Mouse (Mus musculus) MEL (cell line): ENCODE data around the gene Smim24. TPM values are rescaled to one million over a fixed set of nuclear protein-coding genes. Genes with fewer than 3 reads are reported as not detected.
A peak's percentile ranks its signal among the peaks of the same experiment; 100 is the strongest.

Source experiments
- DNase-seq: peaks from one replicate; pipeline ENCODE4 v3.0.0; 2011; ENCODE audit warnings: low read depth, low spot score
- H3K27ac ChIP-seq: 2 replicates; pipeline ENCODE4 v1.5.1; 2012; ENCODE audit warnings: low read depth, mild to moderate bottlenecking, control low read depth, low read length, moderate library complexity; ENCODE audit not compliant: control insufficient read depth
- H3K27me3 ChIP-seq, 2 experiments: fragments of 150-350 bp in 1 of 2; sonication (generic) in 1 of 2; 2 replicates each; pipeline ENCODE4 v1.6.1; 2012; ENCODE audit warnings: low read length in 2 of 2, mild to moderate bottlenecking in 2 of 2, improper control_type of control experiment in 1 of 2, moderate library complexity in 1 of 2; ENCODE audit not compliant: insufficient read depth in 2 of 2, control insufficient read depth in 1 of 2
- H3K36me3 ChIP-seq, 2 experiments: 2 replicates each; pipeline ENCODE4 v1.6.1; 2012 to 2014; ENCODE audit warnings: low read length in 2 of 2, improper control_type of control experiment in 1 of 2, inconsistent platforms in 1 of 2, mild to moderate bottlenecking in 1 of 2; ENCODE audit not compliant: insufficient read depth in 2 of 2, control insufficient read depth in 1 of 2
- H3K4me1 ChIP-seq, 2 experiments: fragments of 150-350 bp in 1 of 2; sonication (generic) in 1 of 2; 2 replicates each; pipeline ENCODE4 v1.6.1; 2012; ENCODE audit warnings: low read length in 2 of 2, improper control_type of control experiment in 1 of 2, mild to moderate bottlenecking in 1 of 2; ENCODE audit not compliant: insufficient read depth in 2 of 2, control insufficient read depth in 1 of 2
- H3K4me3 ChIP-seq, 2 experiments: fragments of 150-350 bp in 1 of 2; sonication (generic) in 1 of 2; 2 replicates each; pipeline ENCODE4 v1.5.1; 2012; ENCODE audit warnings: low read depth in 2 of 2, low read length in 2 of 2, mild to moderate bottlenecking in 2 of 2, moderate library complexity in 2 of 2, control low read depth in 1 of 2, improper control_type of control experiment in 1 of 2; ENCODE audit not compliant: control insufficient read depth in 1 of 2, insufficient read depth in 1 of 2
- H3K79me2 ChIP-seq: 2 replicates; pipeline ENCODE4 v1.6.1; 2012; ENCODE audit warnings: mild to moderate bottlenecking, low read length, moderate library complexity; ENCODE audit not compliant: control insufficient read depth, poor library complexity, insufficient read depth
- H3K9ac ChIP-seq: 2 replicates; pipeline ENCODE4 v1.6.1; 2012; ENCODE audit warnings: low read depth, mild to moderate bottlenecking, control low read depth, low read length, moderate library complexity; ENCODE audit not compliant: control insufficient read depth, poor library complexity, severe bottlenecking
- H3K9me3 ChIP-seq: fragments of 150-350 bp; sonication (generic); replicated peaks from 2 replicates; pipeline ENCODE4 v1.6.1; 2012; ENCODE audit warnings: mild to moderate bottlenecking, low read length, improper control_type of control experiment, moderate library complexity; ENCODE audit not compliant: insufficient read depth
- CHD1 ChIP-seq: IDR thresholded peaks from 2 replicates; pipeline ENCODE4 v1.6.1; 2012; ENCODE audit warnings: low read depth, mild to moderate bottlenecking, inconsistent platforms, low read length, improper control_type of control experiment
- CHD2 ChIP-seq: IDR thresholded peaks from 2 replicates; pipeline ENCODE4 v1.6.1; 2011; ENCODE audit warnings: low read length, improper control_type of control experiment
- CTCF ChIP-seq, 3 experiments: IDR thresholded peaks in 2 of 3; conservative IDR thresholded peaks in 1 of 3; 2 replicates each; pipeline ENCODE4 v1.5.1; 2011 to 2012; ENCODE audit warnings: low read length in 3 of 3, low read depth in 2 of 3, mild to moderate bottlenecking in 2 of 3, improper control_type of control experiment in 1 of 3, inconsistent platforms in 1 of 3, mixed read lengths in 1 of 3, moderate library complexity in 1 of 3; ENCODE audit not compliant: control insufficient read depth in 1 of 3, insufficient read depth in 1 of 3, poor library complexity in 1 of 3, severe bottlenecking in 1 of 3
- E2F4 ChIP-seq: IDR thresholded peaks from 2 replicates; pipeline ENCODE4 v1.6.1; 2011; ENCODE audit warnings: low read depth, low read length, improper control_type of control experiment, borderline replicate concordance
- ELF1 ChIP-seq: IDR thresholded peaks from 2 replicates; pipeline ENCODE4 v1.6.1; 2014; ENCODE audit warnings: low read depth, mild to moderate bottlenecking, inconsistent platforms, low read length, improper control_type of control experiment, moderate library complexity
- EP300 ChIP-seq, 2 experiments: IDR thresholded peaks; 2 replicates each; pipeline ENCODE4 v1.6.1; 2011; ENCODE audit warnings: improper control_type of control experiment in 2 of 2, low read length in 2 of 2, low read depth in 1 of 2, mild to moderate bottlenecking in 1 of 2
- ETS1 ChIP-seq: IDR thresholded peaks from 2 replicates; pipeline ENCODE4 v1.6.1; 2012; ENCODE audit warnings: low read depth, mild to moderate bottlenecking, inconsistent platforms, low read length, improper control_type of control experiment, moderate library complexity
- GABPA ChIP-seq: IDR thresholded peaks from 2 replicates; pipeline ENCODE4 v1.6.1; 2012; ENCODE audit warnings: low read depth, mild to moderate bottlenecking, inconsistent platforms, low read length, improper control_type of control experiment, moderate library complexity
- GATA1 ChIP-seq: IDR thresholded peaks from 2 replicates; pipeline ENCODE4 v1.6.1; 2011; ENCODE audit warnings: low read depth, low read length, improper control_type of control experiment
- HCFC1 ChIP-seq: IDR thresholded peaks from 2 replicates; pipeline ENCODE4 v1.6.1; 2012; ENCODE audit warnings: low read depth, mild to moderate bottlenecking, inconsistent platforms, low read length, improper control_type of control experiment, moderate library complexity
- JUND ChIP-seq: IDR thresholded peaks from 2 replicates; pipeline ENCODE4 v1.6.1; 2011; ENCODE audit warnings: low read depth, mild to moderate bottlenecking, improper control_type of control experiment, low read length
- KAT2A ChIP-seq: conservative IDR thresholded peaks from 2 replicates; pipeline ENCODE4 v1.6.1; 2012; ENCODE audit warnings: low read depth, low read length, improper control_type of control experiment, inconsistent platforms
- MAFK ChIP-seq: IDR thresholded peaks from 2 replicates; pipeline ENCODE4 v1.6.1; 2011; ENCODE audit warnings: low read depth, mild to moderate bottlenecking, low read length, improper control_type of control experiment, borderline replicate concordance
- MAX ChIP-seq: IDR thresholded peaks from 2 replicates; pipeline ENCODE4 v1.6.1; 2011; ENCODE audit warnings: low read length, improper control_type of control experiment
- MAZ ChIP-seq: IDR thresholded peaks from 2 replicates; pipeline ENCODE4 v1.6.1; 2012; ENCODE audit warnings: low read depth, mild to moderate bottlenecking, inconsistent platforms, low read length, improper control_type of control experiment
- MXI1 ChIP-seq: IDR thresholded peaks from 2 replicates; pipeline ENCODE4 v1.6.1; 2011; ENCODE audit warnings: mild to moderate bottlenecking, low read depth, low read length, improper control_type of control experiment
- MYB ChIP-seq: IDR thresholded peaks from 2 replicates; pipeline ENCODE4 v1.6.1; 2011; ENCODE audit warnings: mild to moderate bottlenecking, low read depth, low read length, improper control_type of control experiment
- MYC ChIP-seq: IDR thresholded peaks from 2 replicates; pipeline ENCODE4 v1.6.1; 2011; ENCODE audit warnings: low read depth, mild to moderate bottlenecking, low read length, improper control_type of control experiment, moderate library complexity
- NELFE ChIP-seq: IDR thresholded peaks from 2 replicates; pipeline ENCODE4 v1.6.1; 2011; ENCODE audit warnings: low read depth, low read length, improper control_type of control experiment
- NRF1 ChIP-seq: IDR thresholded peaks from 2 replicates; pipeline ENCODE4 v1.6.1; 2014; ENCODE audit warnings: low read depth, mild to moderate bottlenecking, inconsistent platforms, low read length, improper control_type of control experiment, moderate library complexity; ENCODE audit not compliant: poor library complexity, insufficient read depth, severe bottlenecking
- POLR2A ChIP-seq, 2 experiments: IDR thresholded peaks; 2 replicates each; pipeline ENCODE4 v1.6.1; 2011 to 2012; ENCODE audit warnings: low read length in 2 of 2, mild to moderate bottlenecking in 2 of 2, control low read depth in 1 of 2, improper control_type of control experiment in 1 of 2, low read depth in 1 of 2, moderate library complexity in 1 of 2; ENCODE audit not compliant: control insufficient read depth in 1 of 2, insufficient read depth in 1 of 2, poor library complexity in 1 of 2
- POLR2AphosphoS5 ChIP-seq: IDR thresholded peaks from 2 replicates; pipeline ENCODE4 v1.6.1; 2012; ENCODE audit warnings: low read depth, borderline replicate concordance, mild to moderate bottlenecking, inconsistent platforms, low read length, moderate library complexity, mixed read lengths
- RAD21 ChIP-seq: IDR thresholded peaks from 2 replicates; pipeline ENCODE4 v1.6.1; 2011; ENCODE audit warnings: mild to moderate bottlenecking, low read depth, low read length, improper control_type of control experiment
- RCOR1 ChIP-seq: IDR thresholded peaks from 2 replicates; pipeline ENCODE4 v1.6.1; 2012; ENCODE audit warnings: low read depth, mild to moderate bottlenecking, inconsistent platforms, low read length, improper control_type of control experiment
- SIN3A ChIP-seq: IDR thresholded peaks from 2 replicates; pipeline ENCODE4 v1.6.1; 2012; ENCODE audit warnings: low read length, improper control_type of control experiment, inconsistent platforms
- SMC3 ChIP-seq: IDR thresholded peaks from 2 replicates; pipeline ENCODE4 v1.6.1; 2011; ENCODE audit warnings: low read depth, low read length, improper control_type of control experiment
- TAL1 ChIP-seq: IDR thresholded peaks from 2 replicates; pipeline ENCODE4 v1.6.1; 2012; ENCODE audit warnings: mild to moderate bottlenecking, inconsistent platforms, low read length, moderate library complexity, mixed read lengths
- TBP ChIP-seq: IDR thresholded peaks from 2 replicates; pipeline ENCODE4 v1.8.0; 2011; ENCODE audit warnings: low read depth, low read length, improper control_type of control experiment
- TCF12 ChIP-seq: IDR thresholded peaks from 2 replicates; pipeline ENCODE4 v1.6.1; 2014; ENCODE audit warnings: low read depth, mild to moderate bottlenecking, inconsistent platforms, low read length, improper control_type of control experiment, moderate library complexity
- UBTF ChIP-seq: IDR thresholded peaks from 2 replicates; pipeline ENCODE4 v1.6.1; 2012; ENCODE audit warnings: low read depth, mild to moderate bottlenecking, inconsistent platforms, low read length, improper control_type of control experiment, moderate library complexity, borderline replicate concordance; ENCODE audit not compliant: insufficient read depth
- USF1 ChIP-seq: IDR thresholded peaks from 2 replicates; pipeline ENCODE4 v1.6.1; 2014; ENCODE audit warnings: low read depth, mild to moderate bottlenecking, inconsistent platforms, low read length, improper control_type of control experiment, moderate library complexity
- USF2 ChIP-seq, 2 experiments: IDR thresholded peaks; 2 replicates each; pipeline ENCODE4 v1.6.1; 2011 to 2012; ENCODE audit warnings: improper control_type of control experiment in 2 of 2, low read length in 2 of 2, borderline replicate concordance in 1 of 2, inconsistent platforms in 1 of 2, low read depth in 1 of 2, mild to moderate bottlenecking in 1 of 2; ENCODE audit not compliant: insufficient read depth in 1 of 2
- ZC3H11A ChIP-seq: IDR thresholded peaks from 2 replicates; pipeline ENCODE4 v1.6.1; 2012; ENCODE audit warnings: low read depth, mild to moderate bottlenecking, inconsistent platforms, low read length, improper control_type of control experiment
- ZKSCAN1 ChIP-seq: IDR thresholded peaks from 2 replicates; pipeline ENCODE4 v1.6.1; 2012; ENCODE audit warnings: low read depth, mild to moderate bottlenecking, inconsistent platforms, low read length, improper control_type of control experiment, moderate library complexity
- ZMIZ1 ChIP-seq: IDR thresholded peaks from 2 replicates; pipeline ENCODE4 v1.6.1; 2012; ENCODE audit warnings: low read depth, mild to moderate bottlenecking, inconsistent platforms, low read length, improper control_type of control experiment, moderate library complexity
- ZNF384 ChIP-seq: IDR thresholded peaks from 2 replicates; pipeline ENCODE4 v1.6.1; 2012; ENCODE audit warnings: low read depth, mild to moderate bottlenecking, inconsistent platforms, low read length, improper control_type of control experiment
- polyA plus RNA-seq, 2 experiments: library from polyadenylated mRNA; stranded (reverse) in 1 of 2; unstranded in 1 of 2; fragments of >175 nt in 1 of 2; fragments of >200 nt in 1 of 2; gene quantifications; 2 replicates each; pipeline versions ENCODE4 v1.2.1 to v1.2.4; 2012; ENCODE audit warnings: low replicate concordance in 2 of 2, low read depth in 1 of 2; ENCODE audit not compliant: insufficient read length in 2 of 2, insufficient read depth in 1 of 2, missing spikeins in 1 of 2
- total RNA-seq: library from RNA; depleted of rRNA; stranded (reverse); fragments of 300-350 nt; gene quantifications from 2 replicates; pipeline ENCODE4 v1.2.3, GENCODE M21; 2012

Gene Smim24
- total and polyA plus RNA-seq, 3 experiments: 6.7 to 29.5 TPM; not detected in 1

DNA sequence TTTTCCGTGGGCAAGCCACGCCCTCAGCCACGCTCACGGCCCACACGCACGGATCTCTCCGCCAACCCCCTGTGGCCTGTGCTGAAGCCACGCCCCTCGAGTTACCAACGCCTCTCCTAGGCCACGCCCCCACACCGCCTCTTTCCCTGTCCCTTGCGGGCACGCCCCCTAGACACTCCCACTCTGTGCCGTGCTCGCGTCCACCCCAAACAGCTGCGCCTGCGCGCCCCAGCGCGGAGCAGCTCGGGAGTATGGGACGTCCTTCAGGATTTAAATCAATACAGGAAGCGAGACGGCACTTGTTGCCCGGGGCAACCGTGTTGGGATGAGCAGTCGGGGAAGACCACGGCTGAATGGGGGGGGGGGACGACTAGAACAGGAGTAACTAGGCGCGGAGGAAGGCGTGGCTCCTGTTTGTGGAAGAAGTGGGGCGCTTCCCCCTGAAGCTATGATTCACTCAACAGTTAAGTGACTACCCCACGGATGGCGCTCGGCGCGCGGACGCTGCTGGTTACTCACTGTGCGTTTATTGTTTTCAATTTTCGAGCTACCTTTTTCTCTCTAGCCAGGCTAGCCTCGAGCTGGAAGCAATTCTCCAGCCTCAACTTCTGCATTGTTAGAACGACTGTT, 14.2 kb upstream of the Smim24 start:
- peaks cover 31 to 48% of the 10 kb centered on the region in 2 experiments for H3K4me1 ChIP-seq
- peak overlapping the region; percentile 93 for H3K27ac ChIP-seq
- no peaks in the 10 kb centered on the region for H3K9me3 ChIP-seq
- peaks cover 5 to 45% of the 10 kb centered on the region in 2 experiments for H3K36me3 ChIP-seq
- H3K27me3 ChIP-seq: no peaks in the 10 kb centered on the region
- peak; percentile 100 for DNase-seq
- peak overlapping the region; percentile 82 for H3K9ac ChIP-seq
- peak overlapping the region; percentile 61 to 69 for H3K4me3 ChIP-seq
- peaks cover 35% of the 10 kb centered on the region for H3K79me2 ChIP-seq
- TF ChIP-seq USF2 (IDR thresholded peaks at IDR 0.05; ENCODE audit: borderline replicate concordance in 1 of 2, insufficient read depth in 1 of 2, low read depth in 1 of 2, low read length in 2 of 2) (no peak), ZNF384 (no peak), MYB (no peak), HCFC1 (peak; percentile 83), ETS1 (peak; percentile 59; the same call in 1 of the 2 replicates), UBTF (no peak), POLR2AphosphoS5 (no peak), POLR2A (IDR thresholded peaks at IDR 0.05; ENCODE audit: control insufficient read depth in 1 of 2, insufficient read depth in 1 of 2, low read depth in 1 of 2, low read length in 2 of 2, poor library complexity in 1 of 2) (peak; percentile 9 to 71; a peak in 3 of 4 replicates), USF1 (peak; percentile 47), CHD2 (no peak; the same call in 1 of the 2 replicates), MAFK (no peak), SMC3 (no peak), ELF1 (peak; percentile 96), NELFE (peak; percentile 63), E2F4 (no peak), MXI1 (peak; percentile 86), MYC (peak; percentile 16; the same call in 1 of the 2 replicates), CHD1 (peak; percentile 75; the same call in 1 of the 2 replicates), CTCF (IDR thresholded peaks at IDR 0.05 in 2 of 3, conservative IDR thresholded peaks at IDR 0.05 in 1 of 3; ENCODE audit: control insufficient read depth in 1 of 3, insufficient read depth in 1 of 3, low read depth in 2 of 3, low read length in 3 of 3, poor library complexity in 1 of 3, severe bottlenecking in 1 of 3) (no peak), GATA1 (no peak), MAZ (peak; percentile 78), NRF1 (peak; percentile 99), RAD21 (no peak), MAX (peak; percentile 58), KAT2A (no peak; the same call in 1 of the 2 replicates), RCOR1 (no peak; the same call in 1 of the 2 replicates), TBP (peak; percentile 88), GABPA (0 out of 2 replicates have a peak, but pooled peaks have one; percentile 22), TCF12 (peak; percentile 35; the same call in 1 of the 2 replicates), TAL1 (no peak), ZMIZ1 (peak; percentile 78; the same call in 1 of the 2 replicates), ZC3H11A (no peak), EP300 (IDR thresholded peaks at IDR 0.05; ENCODE audit: low read depth in 1 of 2, low read length in 2 of 2) (no peak; a peak in 1 of 4 replicates), ZKSCAN1 (no peak), SIN3A (peak; percentile 91), JUND (no peak)
